9 mouse cellular contexts compared by ENCODE assay signal in the genomic region with DNA sequence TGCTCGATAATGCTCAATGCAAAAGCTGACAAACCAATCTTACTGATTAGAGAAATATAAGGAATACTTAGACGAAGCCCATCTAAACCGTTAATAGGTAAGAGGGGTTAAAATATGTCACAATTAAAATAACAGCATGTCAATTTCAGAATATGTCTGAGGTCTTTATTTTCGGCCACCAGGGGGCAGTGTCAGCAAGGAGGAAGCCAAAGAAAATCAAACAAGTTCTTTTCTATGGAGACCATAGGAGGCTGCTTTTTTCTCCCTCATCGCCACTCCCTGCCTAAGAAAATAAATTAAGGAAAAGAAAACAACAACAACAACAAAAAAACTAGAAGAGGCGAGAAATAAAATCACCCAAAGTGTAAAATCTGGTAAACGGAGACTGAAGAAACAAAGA.
DNase-seq lines count a peak whose midpoint lies in the region; ATAC-seq and TF ChIP-seq lines count a peak whose summit lies in the region.
"Had no signal": no experiment of that assay in that cellular context is flagged by ENCODE, and none has a peak within 500 bp of the region (broad histone marks: within the 10 kb centered on the region; RNA-seq: fewer than 3 reads in every experiment).

No protein-coding gene starts in this region.

- no peak; the same call in 1 of the 2 replicates for ATAC-seq in forebrain, postnatal 0 days
- 0 out of 2 replicates have a peak, but pooled peaks have one; percentile 52 for ATAC-seq in neural tube, embryonic 12.5 days (ENCODE audit: low FRiP score, low read depth)
- ATAC-seq in megakaryocyte, adult 5-6 weeks (ENCODE audit: poor library complexity, severe bottlenecking) = no peak

- H3K4me2 ChIP-seq in forebrain, postnatal 0 days (ENCODE audit: low read depth) = no peak overlapping the region
- H3K4me2 ChIP-seq in neural tube, embryonic 12.5 days (replicated peaks) = no peak overlapping the region
- H3K4me2 ChIP-seq: limb, embryonic 15.5 days had no signal

- no peaks in the 10 kb centered on the region for H3K27me3 ChIP-seq in forebrain, postnatal 0 days (ENCODE audit: insufficient read depth, low read length)
- no peaks in the 10 kb centered on the region for H3K27me3 ChIP-seq in neural tube, embryonic 12.5 days (replicated peaks)
- H3K27me3 ChIP-seq: limb, embryonic 15.5 days had no signal

- intact Hi-C loops in heart, postnatal 14 days (cut with DNase I) = no loop called here

- H3K9ac ChIP-seq in forebrain, postnatal 0 days = no peak overlapping the region
- no peak overlapping the region for H3K9ac ChIP-seq in neural tube, embryonic 12.5 days
- H3K9ac ChIP-seq: limb, embryonic 15.5 days had no signal

- H3K4me1 ChIP-seq in forebrain, postnatal 0 days (ENCODE audit: insufficient read depth) = no peaks in the 10 kb centered on the region
- H3K4me1 ChIP-seq in neural tube, embryonic 12.5 days = 0 out of 2 replicates have a peak, but pooled peaks cover 3% of the 10 kb centered on the region
- H3K4me1 ChIP-seq: limb, embryonic 15.5 days had no signal

- WGBS in forebrain, postnatal 0 days = 35% methylated on average over 7 of the region's 7 CpGs
- WGBS in neural tube, embryonic 12.5 days = 42% methylated on average over 7 of the region's 7 CpGs

- TF ChIP-seq CTCF in forebrain, postnatal 0 days (IDR thresholded peaks at IDR 0.05; ENCODE audit: low read depth) = peak; percentile 80

- no peaks in the 10 kb centered on the region for H3K9me3 ChIP-seq in forebrain, postnatal 0 days (ENCODE audit: low read length)
- H3K9me3 ChIP-seq in neural tube, embryonic 12.5 days = no peaks in the 10 kb centered on the region
- H3K9me3 ChIP-seq: limb, embryonic 15.5 days had no signal

- no peaks in the 10 kb centered on the region for H3K36me3 ChIP-seq in forebrain, postnatal 0 days (ENCODE audit: insufficient read depth)
- H3K36me3 ChIP-seq in neural tube, embryonic 12.5 days = no peaks in the 10 kb centered on the region
- H3K36me3 ChIP-seq: limb, embryonic 15.5 days had no signal

- H3K4me3 ChIP-seq in forebrain, postnatal 0 days (ENCODE audit: low read depth, low read length) = no peak overlapping the region
- no peak overlapping the region for H3K4me3 ChIP-seq in neural tube, embryonic 12.5 days
- H3K4me3 ChIP-seq: limb, embryonic 15.5 days had no signal

- DNase-seq in heart, postnatal 14 days = peak; percentile 20 to 37
- no peak for DNase-seq in heart, adult 9 months (ENCODE audit: low spot score in 2 of 2)
- DNase-seq in ES-CJ7 (ENCODE audit: low read depth, low spot score) = peak; percentile 59
- DNase-seq in adrenal gland, postnatal 25 days = peak; percentile 64
- peak; percentile 79 for DNase-seq in forebrain, postnatal 0 days
- DNase-seq in layer of hippocampus, postnatal 25 days (ENCODE audit: extremely low spot score in 1 of 2, low spot score in 1 of 2) = peak; percentile 41 to 80

- no peak overlapping the region for H3K27ac ChIP-seq in forebrain, postnatal 0 days (ENCODE audit: low read depth, low read length)
- H3K27ac ChIP-seq in neural tube, embryonic 12.5 days = no peak overlapping the region
- H3K27ac ChIP-seq: limb, embryonic 15.5 days had no signal

Comparison
In these comparisons a context has a peak if more than half of its experiments do, and no peak if none do; other contexts are left out.
1. DNase-seq: peak in heart, postnatal 14 days (2 of 2), ES-CJ7 (single experiment), adrenal gland, postnatal 25 days (single experiment), forebrain, postnatal 0 days (single experiment) and layer of hippocampus, postnatal 25 days (2 of 2); none in heart, adult 9 months (0 of 2).